Mouse (Mus musculus) kidney, postnatal 0 days (tissue): Measurements from ENCODE around the gene Msi1. TPM values are rescaled to one million over a fixed set of nuclear protein-coding genes. Genes with fewer than 3 reads are reported as not detected.

Source experiments
- ATAC-seq: fragments of 200-750 bp; cut with Nextera tagmentation; replicated peaks from 2 replicates; pipeline ENCODE4 v1.8.0; 2017; ENCODE audit warnings: low read depth, moderate number of reproducible peaks, moderate TSS enrichment, moderate library complexity; ENCODE audit not compliant: low FRiP score
- DNase-seq: peaks from one replicate; pipeline ENCODE4 v3.0.0-alpha.2; 2016; ENCODE audit warnings: low spot score
- H3K27ac ChIP-seq: fragments of 300-500 bp; sonication (generic); 2 replicates; pipeline ENCODE4 v1.5.1; 2014; ENCODE audit warnings: mild to moderate bottlenecking
- H3K27me3 ChIP-seq: fragments of 300-500 bp; sonication (generic); 2 replicates; pipeline ENCODE4 v1.6.1; 2014; ENCODE audit warnings: low read length, mixed read lengths; ENCODE audit not compliant: insufficient read depth
- H3K36me3 ChIP-seq: fragments of 300-500 bp; sonication (generic); 2 replicates; pipeline ENCODE4 v1.6.1; 2014; ENCODE audit warnings: low read length, mixed read lengths; ENCODE audit not compliant: insufficient read depth
- H3K4me1 ChIP-seq: fragments of 300-500 bp; sonication (generic); replicated peaks from 2 replicates; pipeline ENCODE4 v1.6.1; 2014; ENCODE audit warnings: antibody characterized with exemption, low read length, mixed read lengths; ENCODE audit not compliant: insufficient read depth
- H3K4me2 ChIP-seq: fragments of 300-500 bp; sonication (generic); 2 replicates; pipeline ENCODE4 v1.6.1; 2014; ENCODE audit warnings: mild to moderate bottlenecking, low read length, moderate library complexity, mixed read lengths
- H3K4me3 ChIP-seq: fragments of 300-500 bp; sonication (generic); replicated peaks from 2 replicates; pipeline ENCODE4 v1.5.1; 2014; ENCODE audit warnings: low read depth, low read length
- H3K9ac ChIP-seq: fragments of 300-500 bp; sonication (generic); 2 replicates; pipeline ENCODE4 v1.6.1; 2014; ENCODE audit warnings: low read depth, low read length
- H3K9me3 ChIP-seq: fragments of 300-500 bp; sonication (generic); replicated peaks from 2 replicates; pipeline ENCODE4 v1.6.1; 2016; ENCODE audit warnings: low read length, inconsistent platforms, mixed read lengths
- CTCF ChIP-seq: IDR thresholded peaks from 2 replicates; pipeline ENCODE4 v1.5.1; 2016; ENCODE audit warnings: antibody characterized with exemption, low read depth, mild to moderate bottlenecking, moderate library complexity
- WGBS: fragments of 180-500 bp; shearing (Covaris S2); extraction: QIAGEN DNeasy Blood & Tissue Kit; methylation state at CpG from one replicate; pipeline ENCODE4 v1.1.7; 2014; 5-methylcytosine and 5-hydroxymethylcytosine counted together
- polyA plus RNA-seq: library from polyadenylated mRNA; unstranded; fragments of >200 nt; fragmentation: Nextera tagmentation; extraction: Ambion mirVana; gene quantifications from 2 replicates; pipeline ENCODE4 v1.2.1, GENCODE M21; 2015

Msi1 gene
- polyA plus RNA-seq, result 12.4 and 13.3 TPM in 2 replicates

DNA sequence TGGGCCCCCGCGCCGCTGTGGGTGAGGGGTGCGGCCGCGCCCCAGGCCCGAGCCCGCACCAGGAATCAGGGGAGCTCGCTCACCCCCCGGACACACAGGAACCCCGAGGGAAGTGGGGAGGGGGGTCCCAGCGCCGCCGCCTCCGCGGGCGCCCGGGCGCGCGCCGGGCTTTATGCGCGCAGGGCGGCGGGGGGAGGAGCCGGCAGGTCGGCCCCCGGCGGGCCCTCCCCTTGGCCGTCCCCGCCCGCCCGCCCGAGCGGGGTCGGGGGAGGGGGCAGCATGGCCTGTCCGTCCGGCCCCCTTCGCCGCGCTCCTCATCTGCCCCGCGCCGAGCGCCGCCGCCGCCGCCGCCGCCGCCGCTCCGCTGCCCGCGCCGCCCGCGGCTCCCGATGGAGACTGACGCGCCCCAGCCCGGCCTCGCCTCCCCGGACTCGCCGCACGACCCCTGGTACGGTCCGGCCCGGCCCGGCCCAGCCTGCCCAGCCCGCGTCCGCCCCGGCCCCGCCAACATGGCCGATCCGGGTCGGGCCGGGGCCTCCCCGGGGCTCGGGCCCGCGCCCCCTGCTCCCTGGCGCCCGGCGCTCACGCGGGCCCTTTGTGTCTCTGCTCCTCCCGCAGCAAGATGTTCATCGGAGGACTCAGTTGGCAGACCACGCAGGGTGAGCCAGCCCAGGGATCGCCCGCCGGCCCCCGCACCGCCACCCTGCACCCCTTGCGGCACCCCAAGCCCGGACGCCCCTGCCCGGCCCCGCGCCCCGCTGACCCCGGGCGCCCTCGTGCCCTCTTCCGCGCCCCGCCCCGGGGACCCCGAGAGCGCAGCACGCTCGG lies at the start of gene Msi1:
TSS of gene Msi1 (plus strand) at position 241 of the 828 bp plus-strand sequence.
- H3K27me3 ChIP-seq, result 0 out of 2 replicates have a peak, but pooled peaks cover 3% of the 10 kb centered on the region
- DNase-seq (peak; percentile 47), ATAC-seq (peak; percentile 62)
- H3K4me2 ChIP-seq, result peak within 1 kb of the TSS; percentile 96
- WGBS, result under 1% methylated on average over 44 of the region's 117 CpGs
- H3K9ac ChIP-seq, result peak within 1 kb of the TSS; percentile 91
- no peaks in the 10 kb centered on the region for H3K36me3 ChIP-seq
- no peaks in the 10 kb centered on the region; the same call in 1 of the 2 replicates for H3K4me1 ChIP-seq
- H3K4me3 ChIP-seq, result peak within 1 kb of the TSS; percentile 66
- H3K9me3 ChIP-seq, result no peaks in the 10 kb centered on the region
- peak within 1 kb of the TSS; percentile 37; the same call in 1 of the 2 replicates for H3K27ac ChIP-seq
- TF ChIP-seq CTCF, result no peak

DNA sequence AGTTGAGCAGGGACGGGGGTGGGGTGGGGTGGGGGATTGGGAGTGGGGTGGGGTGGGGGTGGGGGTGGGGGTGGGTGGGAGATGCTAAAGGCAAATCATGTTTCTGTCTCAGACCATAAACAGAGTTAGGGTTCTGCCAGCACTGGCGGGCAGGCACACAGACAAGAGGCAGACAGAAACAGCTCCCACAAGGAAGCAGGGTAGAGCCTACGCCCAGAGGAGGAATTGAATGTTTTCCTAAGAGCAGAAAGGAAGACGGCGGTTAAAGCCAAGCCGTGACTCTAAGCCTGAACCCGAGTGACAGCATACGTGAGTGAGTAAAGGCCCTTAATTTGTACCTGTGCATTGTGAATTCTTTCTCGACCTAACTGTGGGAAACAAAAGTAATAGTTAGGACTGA lies 37.5 kb upstream of the Msi1 start:
- no peaks in the 10 kb centered on the region for H3K9me3 ChIP-seq
- no peak overlapping the region for H3K9ac ChIP-seq
- H3K4me2 ChIP-seq, result no peak overlapping the region
- H3K4me1 ChIP-seq, result peaks cover 3% of the 10 kb centered on the region; the same call in 1 of the 2 replicates
- no peak for TF ChIP-seq CTCF
- no peak overlapping the region for H3K4me3 ChIP-seq
- 14% methylated on average over 9 of the region's 9 CpGs for WGBS
- ATAC-seq, result no peak
- H3K27ac ChIP-seq, result no peak overlapping the region
- H3K36me3 ChIP-seq, result no peaks in the 10 kb centered on the region
- peak; percentile 28 for DNase-seq
- no peaks in the 10 kb centered on the region for H3K27me3 ChIP-seq

DNA sequence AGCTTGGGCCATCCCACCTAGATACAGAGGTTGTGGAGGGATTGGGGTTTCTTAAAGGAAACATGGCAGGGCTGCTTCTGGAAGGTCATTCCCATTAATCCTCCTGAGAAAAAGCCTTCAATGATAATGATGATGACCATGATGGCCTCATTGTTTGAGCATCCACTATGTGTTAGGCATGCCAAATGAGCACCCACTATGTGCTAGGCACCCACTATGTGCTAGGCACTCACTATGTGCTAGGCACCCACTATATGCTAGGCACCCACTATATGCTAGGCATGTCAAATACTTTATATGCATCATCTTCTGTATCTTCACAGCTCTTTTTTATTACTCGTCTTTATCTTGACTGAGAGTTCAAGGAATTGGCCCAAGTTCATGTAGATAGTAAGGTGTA lies 36.4 kb upstream of the Msi1 start:
- no peaks in the 10 kb centered on the region for H3K9me3 ChIP-seq
- H3K4me1 ChIP-seq, result peaks cover 3% of the 10 kb centered on the region; the same call in 1 of the 2 replicates
- WGBS, result 85% methylated on average over 1 of the region's 1 CpGs
- H3K4me3 ChIP-seq, result no peak overlapping the region
- DNase-seq (no peak), ATAC-seq (no peak)
- TF ChIP-seq CTCF, result no peak
- no peaks in the 10 kb centered on the region for H3K36me3 ChIP-seq
- no peak overlapping the region for H3K9ac ChIP-seq
- no peak overlapping the region for H3K27ac ChIP-seq
- no peaks in the 10 kb centered on the region for H3K27me3 ChIP-seq
- no peak overlapping the region for H3K4me2 ChIP-seq

DNA sequence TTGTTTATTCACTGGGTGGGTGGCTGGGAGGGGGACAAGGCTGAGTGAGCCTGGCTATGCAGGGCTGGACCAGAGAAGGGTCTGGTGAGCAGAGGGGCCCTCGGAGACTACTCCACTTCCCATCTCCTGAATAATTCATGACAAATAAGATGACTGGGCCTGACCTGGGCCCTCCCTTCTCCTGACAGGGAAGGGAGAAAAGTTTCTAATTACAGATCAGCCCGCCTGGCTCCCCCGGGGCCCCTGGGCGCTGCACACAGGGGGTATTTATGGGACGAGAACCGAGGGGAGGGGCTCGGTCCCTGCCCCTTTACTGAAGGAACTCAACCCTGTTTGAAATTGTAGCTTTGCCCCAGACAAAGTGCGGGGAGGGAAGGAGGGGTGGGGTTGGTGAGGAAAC lies 35.2 kb upstream of the Msi1 start:
- H3K4me1 ChIP-seq, result peaks cover 3% of the 10 kb centered on the region; the same call in 1 of the 2 replicates
- H3K4me3 ChIP-seq, result no peak overlapping the region
- DNase-seq, result peak; percentile 75
- H3K27me3 ChIP-seq, result no peaks in the 10 kb centered on the region
- ATAC-seq, result peak; percentile 76
- peak overlapping the region; percentile 36; the same call in 1 of the 2 replicates for H3K27ac ChIP-seq
- no peaks in the 10 kb centered on the region for H3K9me3 ChIP-seq
- TF ChIP-seq CTCF, result no peak
- WGBS, result 4% methylated on average over 8 of the region's 8 CpGs
- H3K36me3 ChIP-seq, result no peaks in the 10 kb centered on the region
- H3K4me2 ChIP-seq, result peak overlapping the region; percentile 32; the same call in 1 of the 2 replicates
- no peak overlapping the region for H3K9ac ChIP-seq

DNA sequence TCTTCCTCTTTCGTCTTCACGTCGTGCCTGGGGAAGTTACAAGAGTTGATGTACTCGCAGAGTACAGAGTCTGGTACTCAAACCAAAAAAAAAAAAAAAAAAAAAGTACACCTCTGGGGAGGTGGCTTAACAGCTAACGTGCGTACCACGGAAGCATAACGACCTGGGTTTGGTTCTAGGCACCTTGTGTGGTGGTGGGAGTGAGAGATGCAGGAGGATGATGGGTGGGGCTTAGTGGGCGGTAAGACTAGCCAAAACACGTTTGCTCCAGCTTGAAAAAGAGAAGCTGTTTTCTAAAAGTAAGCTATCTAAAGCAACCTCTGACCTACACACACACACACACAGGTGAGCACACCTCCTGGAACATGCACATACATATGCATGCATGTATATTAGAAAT lies 34.6 kb upstream of the Msi1 start:
- 12% methylated on average over 10 of the region's 10 CpGs for WGBS
- no peak for TF ChIP-seq CTCF
- Histone ChIP-seq H3K4me1 (peaks cover 3% of the 10 kb centered on the region; the same call in 1 of the 2 replicates), H3K9ac (no peak overlapping the region), H3K27ac (no peak overlapping the region), H3K4me3 (no peak overlapping the region), H3K9me3 (no peaks in the 10 kb centered on the region), H3K36me3 (no peaks in the 10 kb centered on the region), H3K4me2 (peak overlapping the region; percentile 32; the same call in 1 of the 2 replicates), H3K27me3 (no peaks in the 10 kb centered on the region)
- ATAC-seq (no peak), DNase-seq (no peak)

DNA sequence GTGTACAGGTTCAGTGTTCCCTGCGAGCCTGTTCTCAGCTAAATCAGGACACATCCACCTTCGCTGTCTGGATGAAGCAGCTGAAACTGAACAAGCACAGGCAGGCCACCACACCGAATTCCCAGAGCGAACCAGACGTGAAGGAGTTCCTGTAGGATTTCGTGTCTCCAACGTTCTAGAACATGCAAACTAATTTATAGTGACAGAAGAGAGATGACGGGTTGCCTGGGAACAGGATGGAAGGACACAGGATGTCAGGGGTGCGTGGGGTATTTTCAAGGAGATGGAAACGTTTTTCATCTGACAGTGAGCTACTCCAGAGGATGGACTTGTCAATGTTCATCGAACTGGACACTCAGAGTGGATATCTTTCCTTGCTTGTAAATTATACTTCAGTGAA lies 32.7 kb upstream of the Msi1 start:
- DNase-seq (no peak), ATAC-seq (no peak)
- TF ChIP-seq CTCF, result no peak
- H3K4me2 ChIP-seq, result no peak overlapping the region
- no peaks in the 10 kb centered on the region for H3K9me3 ChIP-seq
- H3K27me3 ChIP-seq, result no peaks in the 10 kb centered on the region
- no peak overlapping the region for H3K4me3 ChIP-seq
- no peak overlapping the region for H3K9ac ChIP-seq
- WGBS, result 41% methylated on average over 11 of the region's 11 CpGs
- peaks cover 3% of the 10 kb centered on the region; the same call in 1 of the 2 replicates for H3K4me1 ChIP-seq
- no peak overlapping the region for H3K27ac ChIP-seq
- no peaks in the 10 kb centered on the region for H3K36me3 ChIP-seq
